Mouse (Mus musculus): ENCODE results near the gene Wdr74.

DNA sequence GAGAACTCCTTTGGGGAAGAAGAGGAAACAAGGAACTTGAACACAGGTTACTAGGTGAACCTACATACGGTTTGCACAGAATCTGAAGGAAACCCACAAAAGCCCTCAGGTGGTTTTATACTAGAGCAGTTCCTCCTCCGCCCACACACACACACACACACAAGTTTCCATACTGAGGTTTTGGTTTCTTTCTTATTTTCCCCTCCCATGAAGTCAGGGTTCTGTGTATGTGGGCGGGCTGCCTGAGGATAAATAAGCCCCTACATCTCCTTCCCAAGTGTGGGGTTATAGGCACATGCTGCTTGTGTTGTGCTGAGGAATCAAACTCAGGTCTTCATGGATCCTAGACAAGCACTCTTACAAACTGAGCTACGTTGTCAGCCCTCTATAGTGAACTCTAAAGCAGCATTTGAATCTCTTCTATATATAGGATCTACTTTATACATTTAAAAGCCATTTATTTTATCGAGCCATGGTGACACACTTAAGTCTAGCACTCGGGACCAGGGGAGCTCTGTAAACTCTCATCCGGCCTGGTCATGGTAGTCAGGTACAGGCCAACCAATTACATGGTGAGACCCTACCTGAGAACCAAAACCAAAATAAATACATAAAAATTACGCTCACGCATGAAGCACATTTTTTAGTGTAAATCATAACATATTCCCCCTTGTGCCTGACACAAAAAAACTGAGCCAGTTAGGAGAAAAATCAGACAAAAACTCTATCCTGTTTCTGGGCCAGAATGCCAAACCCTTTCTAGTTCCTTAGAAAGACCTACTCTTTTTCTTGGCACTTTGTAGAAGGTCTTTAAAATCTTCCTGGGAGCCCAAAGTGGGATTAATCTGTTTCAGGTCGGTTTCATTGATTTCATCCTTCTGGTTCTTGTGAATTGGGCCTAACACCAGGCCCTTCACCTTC is 23.4 kb upstream of the Wdr74 start:
- TF ChIP-seq CTCF (IDR thresholded peaks at IDR 0.05; ENCODE audit: low read depth, low read length) (no peak), POLR2A (IDR thresholded peaks at IDR 0.05; ENCODE audit: extremely low read depth, insufficient read depth, low read length) (no peak)

Measured in liver, adult 2 months (tissue).